Mouse (Mus musculus): ENCODE measurements around the gene Gm20807. TPM values are rescaled to one million over a fixed set of nuclear protein-coding genes. Genes with fewer than 3 reads are reported as not detected.

Gm20807 gene
- polyA plus RNA-seq (2012; rRNA removed): not detected in 2 replicates

DNA sequence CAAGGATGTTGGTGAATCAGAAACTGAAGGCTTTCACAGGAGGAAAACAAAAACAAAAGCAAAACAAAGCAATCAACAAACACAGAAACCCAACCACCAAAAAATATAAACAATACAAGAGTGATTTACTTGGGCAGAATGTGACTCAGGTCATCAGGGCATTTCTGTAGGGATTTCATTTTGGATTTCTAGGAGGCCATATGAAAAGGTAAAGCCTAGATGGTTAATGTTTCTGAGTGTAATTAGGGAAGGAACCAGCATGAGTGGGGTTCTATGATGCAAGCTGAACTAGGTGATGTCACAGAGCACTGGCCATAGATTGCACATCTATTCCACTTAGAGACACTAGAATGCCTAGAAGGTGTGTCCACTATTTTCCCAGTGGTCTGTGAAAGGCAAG lies at the start of gene Gm20807:
Gene Gm20807, plus strand, starts transcription at position 301 of the 400 bp plus-strand sequence.

Other genes starting within 250 kb of the Gm20807 start
- not detected in 2 replicates for gene Gm21891, start 90.6 kb downstream of the Gm20807 start, polyA plus RNA-seq (2012; rRNA removed)
- not detected in 2 replicates for gene Gm21425, start 119.1 kb downstream of the Gm20807 start, polyA plus RNA-seq (2012; rRNA removed)
- gene Gm21828, start 181.0 kb downstream of the Gm20807 start, polyA plus RNA-seq (2012; rRNA removed): not detected in 2 replicates
- not detected in 2 replicates for gene Gm21440, start 209.5 kb downstream of the Gm20807 start, polyA plus RNA-seq (2012; rRNA removed)
- gene Gm21454, start 209.6 kb downstream of the Gm20807 start, polyA plus RNA-seq (2012; rRNA removed): not detected in 2 replicates

Data from ovary, adult 2 months (tissue).